Mouse (Mus musculus) ES-Bruce4 (cell line): ENCODE measurements around the gene Sgms2.

Experiments
- CTCF ChIP-seq: IDR thresholded peaks from one replicate; pipeline ENCODE4 v1.8.1; 2011; ENCODE audit warnings: low read depth, low read length
- POLR2A ChIP-seq: IDR thresholded peaks from one replicate; pipeline ENCODE4 v1.8.1; 2011; ENCODE audit warnings: low read length; ENCODE audit not compliant: insufficient read depth

- no peak for TF ChIP-seq CTCF
- no peak for TF ChIP-seq POLR2A
These were observed 220.1 kb downstream of the Sgms2 start for GRCm38 (mm10) chr3:131271157-131271556.
